Mouse (Mus musculus) liver, adult 2 months (tissue): Measurements from ENCODE around the gene S100a6. TPM values are rescaled to one million over a fixed set of nuclear protein-coding genes. Genes with fewer than 3 reads are reported as not detected.

Source experiments
- DNase-seq: peaks from one replicate; pipeline ENCODE4 v3.0.0-alpha.2; 2011; ENCODE audit warnings: low read depth, low spot score; ENCODE audit errors: extremely low read depth
- H3K27ac ChIP-seq: fragments of 200-500 bp; replicated peaks from 2 replicates; pipeline ENCODE4 v1.5.1; 2012; ENCODE audit warnings: low read depth, mild to moderate bottlenecking, control low read depth, inconsistent platforms, low read length; ENCODE audit not compliant: insufficient read depth
- H3K27me3 ChIP-seq: fragments of 200-500 bp; 2 replicates; pipeline ENCODE4 v1.6.1; 2012; ENCODE audit warnings: mild to moderate bottlenecking, moderate library complexity, low read length, inconsistent platforms; ENCODE audit not compliant: control insufficient read depth, insufficient read depth
- H3K36me3 ChIP-seq: fragments of 200-500 bp; 2 replicates; pipeline ENCODE4 v1.6.1; 2012; ENCODE audit warnings: low read length, inconsistent platforms; ENCODE audit not compliant: control insufficient read depth, insufficient read depth
- H3K4me1 ChIP-seq: fragments of 200-500 bp; 2 replicates; pipeline ENCODE4 v1.6.1; 2011; ENCODE audit warnings: low read length; ENCODE audit not compliant: control insufficient read depth, insufficient read depth
- H3K4me3 ChIP-seq: fragments of 200-500 bp; 2 replicates; pipeline ENCODE4 v1.5.1; 2011; ENCODE audit warnings: low read depth, mild to moderate bottlenecking, control low read depth, low read length, moderate library complexity; ENCODE audit not compliant: insufficient read depth
- H3K79me2 ChIP-seq: fragments of 200-500 bp; 2 replicates; pipeline ENCODE4 v1.6.1; 2012; ENCODE audit warnings: inconsistent platforms, mild to moderate bottlenecking, low read length, moderate library complexity; ENCODE audit not compliant: control insufficient read depth, insufficient read depth
- H3K9ac ChIP-seq: fragments of 200-500 bp; 2 replicates; pipeline ENCODE4 v1.6.1; 2012; ENCODE audit warnings: low read depth, mild to moderate bottlenecking, control low read depth, inconsistent platforms, low read length
- CTCF ChIP-seq: fragments of 200-500 bp; IDR thresholded peaks from 2 replicates; pipeline ENCODE4 v1.5.1; 2011; ENCODE audit warnings: low read depth, low read length, control low read depth
- POLR2A ChIP-seq: fragments of 200-500 bp; IDR thresholded peaks from 2 replicates; pipeline ENCODE4 v1.6.1; 2011; ENCODE audit warnings: low read length, control low read depth; ENCODE audit not compliant: insufficient read depth; ENCODE audit errors: extremely low read depth
- WGBS: fragments of 180-500 bp; shearing (Covaris S2); methylation state at CpG from one replicate; pipeline ENCODE4 v1.1.7; 2018; 5-methylcytosine and 5-hydroxymethylcytosine counted together
- polyA plus RNA-seq: library from polyadenylated mRNA; depleted of rRNA; stranded (reverse); fragments of >200 nt; gene quantifications from 2 replicates; pipeline ENCODE4 v1.2.3, GENCODE M21; 2012
- total RNA-seq: library from RNA; depleted of rRNA; stranded (reverse); fragments of >200 nt; gene quantifications from 2 replicates; pipeline ENCODE4 v1.2.3, GENCODE M21; 2014

S100a6 gene
- total and polyA plus RNA-seq, 2 experiments = 2.4 to 8.1 TPM

DNA sequence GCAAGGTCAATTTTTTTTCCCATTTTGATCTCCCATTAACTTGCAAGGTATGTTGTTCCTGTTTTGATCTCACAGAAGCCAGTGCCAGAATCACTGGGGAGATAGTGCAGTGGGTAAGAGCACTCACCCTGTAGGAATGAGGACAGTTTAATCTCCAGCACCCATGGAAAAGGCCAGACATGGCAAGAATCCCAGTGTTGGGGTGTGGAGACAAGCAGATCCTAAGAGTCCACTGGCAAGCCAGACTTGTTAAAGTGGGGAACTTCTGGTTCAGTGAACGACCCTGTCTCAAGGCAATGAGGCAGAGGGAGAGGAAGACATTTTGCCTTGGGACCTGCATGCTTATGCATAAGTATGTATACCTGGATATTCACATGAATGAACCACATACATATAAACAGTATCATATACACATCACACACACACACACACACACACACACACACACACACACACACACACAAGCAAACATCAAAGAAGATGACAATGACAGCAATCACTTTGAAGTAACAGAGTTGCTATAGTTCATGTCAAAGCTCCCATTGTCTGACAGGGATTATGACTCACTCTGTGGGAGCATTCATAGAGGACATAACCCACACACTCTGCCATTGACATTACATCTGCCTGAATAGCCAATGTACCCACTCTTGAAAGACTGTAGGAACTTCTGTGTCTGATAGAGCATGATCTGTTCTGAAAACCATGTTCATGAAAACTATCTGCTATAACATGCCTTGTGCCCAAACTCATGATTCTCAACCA is 26.0 kb downstream of the S100a6 start:
- Histone ChIP-seq H3K36me3 (no peaks in the 10 kb centered on the region), H3K27ac (no peak overlapping the region), H3K4me3 (no peak overlapping the region), H3K27me3 (no peaks in the 10 kb centered on the region), H3K9ac (no peak overlapping the region), H3K79me2 (no peaks in the 10 kb centered on the region), H3K4me1 (no peaks in the 10 kb centered on the region)
- no peak for TF ChIP-seq POLR2A
- no peak for TF ChIP-seq CTCF
- DNase-seq = no peak
- whole genome bisulfite sequencing = 50% methylated on average over 1 of the region's 1 CpGs

GRCm38 (mm10) chr3:90639511-90640154 is 27.0 kb downstream of the S100a6 start:
- H3K79me2 ChIP-seq = no peaks in the 10 kb centered on the region
- no peak overlapping the region for H3K4me3 ChIP-seq
- H3K27ac ChIP-seq = no peak overlapping the region
- no peak overlapping the region for H3K9ac ChIP-seq
- TF ChIP-seq CTCF (peak; percentile 70), POLR2A (no peak)
- no peaks in the 10 kb centered on the region for H3K4me1 ChIP-seq
- H3K36me3 ChIP-seq = no peaks in the 10 kb centered on the region
- DNase-seq = peak; percentile 26
- 50% methylated on average over 7 of the region's 7 CpGs for WGBS
- no peaks in the 10 kb centered on the region for H3K27me3 ChIP-seq

DNA sequence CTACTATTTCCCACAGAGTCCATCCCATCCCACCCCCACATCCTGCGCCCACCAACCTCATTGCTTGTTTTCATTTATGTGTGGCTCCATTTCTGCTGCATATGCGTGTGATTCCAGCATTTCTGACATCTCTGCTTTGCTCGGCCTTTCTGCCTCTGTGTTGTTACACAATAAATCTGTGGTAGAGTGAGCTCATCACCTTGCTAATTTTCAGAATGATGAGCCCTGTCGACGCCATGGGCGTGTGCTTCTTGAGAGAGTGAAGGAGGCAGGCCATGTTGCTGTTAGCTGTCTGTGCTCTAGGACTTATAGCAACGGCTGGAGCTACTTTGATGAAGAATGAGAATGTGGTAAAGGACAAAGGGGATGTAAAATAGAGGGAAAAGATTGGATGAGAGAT is 28.3 kb downstream of the S100a6 start:
- no peak for DNase-seq
- Histone ChIP-seq H3K9ac (no peak overlapping the region), H3K4me3 (no peak overlapping the region), H3K27ac (no peak overlapping the region), H3K36me3 (no peaks in the 10 kb centered on the region), H3K79me2 (no peaks in the 10 kb centered on the region), H3K4me1 (no peaks in the 10 kb centered on the region), H3K27me3 (no peaks in the 10 kb centered on the region)
- 80% methylated on average over 7 of the region's 7 CpGs for WGBS
- TF ChIP-seq CTCF = no peak
- TF ChIP-seq POLR2A = no peak

GRCm38 (mm10) chr3:90644220-90644619 is 31.5 kb downstream of the S100a6 start:
- TF ChIP-seq POLR2A (no peak), CTCF (peak; percentile 80)
- peak; percentile 32 for DNase-seq

DNA sequence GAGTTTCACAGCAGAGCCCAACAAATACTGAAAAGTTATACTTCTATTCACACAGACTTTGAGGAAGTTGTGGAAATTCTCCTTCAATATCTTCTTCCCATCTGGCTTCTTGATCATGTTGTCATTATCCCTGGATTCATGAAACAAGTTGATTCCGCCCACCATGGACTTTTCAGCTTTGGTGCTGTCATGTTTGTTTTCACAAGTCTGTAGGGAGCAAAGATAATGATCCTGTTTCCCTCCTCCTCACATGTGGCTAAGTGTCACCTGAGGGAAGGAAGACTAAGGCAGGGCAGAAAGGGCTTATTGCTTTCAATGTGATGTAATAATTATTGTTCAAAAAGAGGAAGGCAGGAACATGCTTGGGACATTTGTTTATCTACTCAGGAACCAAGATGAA is 34.6 kb downstream of the S100a6 start:
- Histone ChIP-seq H3K4me3 (no peak overlapping the region), H3K27me3 (no peaks in the 10 kb centered on the region), H3K36me3 (no peaks in the 10 kb centered on the region), H3K79me2 (no peaks in the 10 kb centered on the region), H3K4me1 (no peaks in the 10 kb centered on the region), H3K9ac (no peak overlapping the region), H3K27ac (no peak overlapping the region)
- WGBS = 55% methylated on average over 1 of the region's 1 CpGs
- no peak for DNase-seq
- no peak for TF ChIP-seq CTCF

More at GRCm38 (mm10) chr3:90644220-90644619, 31.5 kb downstream of the S100a6 start:
- Histone ChIP-seq H3K79me2 (no peaks in the 10 kb centered on the region), H3K4me3 (no peak overlapping the region), H3K27ac (no peak overlapping the region), H3K36me3 (no peaks in the 10 kb centered on the region), H3K27me3 (no peaks in the 10 kb centered on the region), H3K9ac (no peak overlapping the region), H3K4me1 (no peaks in the 10 kb centered on the region)
- WGBS = 43% methylated on average over 3 of the region's 3 CpGs

DNA sequence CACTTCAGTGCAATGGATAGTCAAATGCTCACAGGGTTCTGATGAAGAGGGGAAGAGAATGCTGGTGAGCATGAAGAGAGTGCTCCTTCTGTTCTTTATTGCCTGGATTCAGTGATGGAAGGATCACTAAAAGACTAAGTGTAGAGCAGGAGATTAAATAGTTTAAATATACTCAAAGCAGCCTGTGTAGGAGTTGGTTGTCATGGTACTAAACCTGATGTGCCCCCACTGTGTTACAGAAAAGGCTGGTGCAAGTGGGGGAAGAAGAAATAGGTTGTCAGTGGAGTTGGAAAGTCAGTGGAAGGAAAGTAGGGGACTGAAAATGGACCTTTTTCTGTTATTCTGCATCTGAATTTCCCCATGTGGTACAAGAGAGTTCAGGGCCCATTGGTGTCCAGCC is 36.3 kb downstream of the S100a6 start:
- Histone ChIP-seq H3K36me3 (no peaks in the 10 kb centered on the region), H3K27me3 (no peaks in the 10 kb centered on the region), H3K4me3 (no peak overlapping the region), H3K27ac (no peak overlapping the region), H3K4me1 (no peaks in the 10 kb centered on the region), H3K79me2 (no peaks in the 10 kb centered on the region), H3K9ac (no peak overlapping the region)
- DNase-seq = no peak
- no peak for TF ChIP-seq CTCF
- no peak for TF ChIP-seq POLR2A
